Mouse (Mus musculus): ENCODE measurements around the gene Gpr183.

DNA sequence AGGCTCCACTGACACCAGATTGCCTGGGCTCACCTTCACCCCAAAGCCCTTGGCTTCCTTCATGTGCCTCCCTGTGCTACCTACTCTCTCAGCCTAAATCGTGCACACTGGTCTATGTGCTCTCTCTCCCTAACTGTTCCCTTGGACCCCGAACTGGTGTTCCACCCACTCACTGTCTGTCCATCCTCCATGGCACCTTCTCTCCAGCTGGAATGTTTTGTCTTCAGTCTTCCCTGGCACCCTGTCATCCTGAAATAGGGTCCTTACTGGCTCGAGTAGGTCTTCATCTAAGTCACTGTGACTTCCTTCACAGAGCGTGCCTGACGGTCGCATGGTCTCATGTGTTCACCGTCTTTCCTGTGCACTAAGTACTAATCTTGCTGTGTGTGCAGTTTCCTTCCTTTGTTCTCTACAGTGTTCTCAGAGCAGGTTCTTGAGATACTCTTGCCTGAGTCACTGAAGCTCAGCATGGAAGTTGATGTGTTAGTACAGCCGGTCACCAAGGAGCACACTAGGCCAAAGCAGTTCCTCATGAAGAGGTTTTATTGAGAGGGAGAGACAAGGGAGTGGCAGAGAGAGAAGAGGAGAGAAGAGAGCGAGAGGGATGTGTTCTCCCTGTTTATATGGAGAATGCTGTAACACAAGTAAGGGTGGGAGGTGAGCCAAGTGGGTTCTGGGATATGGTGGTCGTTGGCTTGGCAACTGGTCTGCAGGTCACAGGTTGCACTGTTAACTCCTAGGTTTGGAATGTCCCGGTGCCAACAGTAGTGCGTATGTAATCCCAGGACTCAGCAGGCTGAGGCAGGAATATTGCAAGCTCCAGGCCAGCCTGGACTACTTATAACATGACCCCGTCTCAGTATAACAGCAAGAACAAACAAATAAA, 27.6 kb upstream of the Gpr183 start:
- no peak for TF ChIP-seq USF1 (IDR thresholded peaks at IDR 0.05; ENCODE audit: low read depth)
- no peak for TF ChIP-seq CTCF (IDR thresholded peaks at IDR 0.05; ENCODE audit: control insufficient read depth, insufficient read depth, insufficient read length)
- no peak for TF ChIP-seq MAX (IDR thresholded peaks at IDR 0.05)
- TF ChIP-seq MYOD1 (IDR thresholded peaks at IDR 0.05; ENCODE audit: control insufficient read depth, insufficient read length, low read depth) = no peak
- no peak for TF ChIP-seq CEBPB (IDR thresholded peaks at IDR 0.05; ENCODE audit: low read depth)
- TF ChIP-seq MYOG (IDR thresholded peaks at IDR 0.05; ENCODE audit: control insufficient read depth, extremely low read depth, insufficient read length) = no peak
- no peak for TF ChIP-seq FOSL1 (IDR thresholded peaks at IDR 0.05; ENCODE audit: insufficient read depth, low read length, poor library complexity, severe bottlenecking)

Data from C2C12 (cell line).